Mouse (Mus musculus) adrenal gland, postnatal 4 days (tissue): ENCODE measurements around the gene Klk5. TPM values are rescaled to one million over a fixed set of nuclear protein-coding genes. Genes with fewer than 3 reads are reported as not detected.

Experiments
- DNase-seq, 2 experiments: peaks; one replicate each; pipeline ENCODE4 v3.0.0; 2021 to 2022; ENCODE audit warnings: low spot score in 2 of 2, mixed read lengths in 2 of 2
- long read RNA-seq, 2 experiments: library from polyadenylated mRNA; stranded (forward); transcript quantifications; one replicate each; pipeline ENCODE4 v2.0.0; 2021
- total RNA-seq, 2 experiments: library from RNA; stranded (reverse); gene quantifications; 2 replicates each; pipeline ENCODE4 v1.2.3; 2021

The Klk5 gene
- total RNA-seq: not detected
- long read RNA-seq, experiment 1: 0 reads
- long read RNA-seq, experiment 2: 0 reads

DNA sequence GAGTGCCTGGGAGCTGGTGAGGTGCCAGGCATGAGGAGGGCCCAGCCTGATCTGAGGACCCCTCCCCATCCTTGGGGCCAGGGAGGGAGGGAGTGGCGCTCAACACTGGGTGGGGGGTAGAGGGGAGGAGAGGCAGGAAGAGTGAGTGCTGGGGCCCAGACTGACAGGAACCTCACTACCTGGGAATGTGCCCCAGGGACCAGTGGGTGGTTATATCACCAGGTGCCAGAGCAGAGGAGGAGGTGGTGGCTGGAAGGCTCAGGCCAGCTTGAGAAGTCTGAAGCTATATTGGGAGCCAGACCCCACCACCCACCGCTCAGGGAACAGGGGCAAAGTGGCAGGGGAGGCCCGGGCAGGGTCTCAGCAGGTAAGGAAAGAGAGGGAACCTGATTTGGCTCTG is at the start of gene Klk5:
Gene Klk5, plus strand, starts transcription at position 271 of the 400 bp plus-strand sequence.
- no peak for DNase-seq

DNA sequence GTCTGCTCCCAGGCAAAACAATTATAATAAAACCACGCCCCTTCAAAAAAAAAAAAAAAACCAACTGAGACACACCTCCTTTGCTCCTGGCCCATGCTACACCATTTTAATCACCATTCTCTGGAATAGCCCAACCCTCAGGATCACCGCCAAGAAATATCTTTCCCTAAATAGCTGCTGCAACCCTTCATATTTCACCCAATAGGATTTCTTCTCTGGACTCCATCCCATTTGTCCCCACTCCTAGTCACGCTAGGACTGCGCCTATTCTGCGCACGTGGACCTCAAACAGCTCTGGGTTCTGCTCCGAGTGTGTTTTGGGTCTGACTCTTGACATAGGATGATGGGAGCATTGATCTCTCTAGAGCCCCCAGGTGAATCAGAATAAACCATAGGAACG is 45.4 kb upstream of the Klk5 start:
- no peak for DNase-seq

DNA sequence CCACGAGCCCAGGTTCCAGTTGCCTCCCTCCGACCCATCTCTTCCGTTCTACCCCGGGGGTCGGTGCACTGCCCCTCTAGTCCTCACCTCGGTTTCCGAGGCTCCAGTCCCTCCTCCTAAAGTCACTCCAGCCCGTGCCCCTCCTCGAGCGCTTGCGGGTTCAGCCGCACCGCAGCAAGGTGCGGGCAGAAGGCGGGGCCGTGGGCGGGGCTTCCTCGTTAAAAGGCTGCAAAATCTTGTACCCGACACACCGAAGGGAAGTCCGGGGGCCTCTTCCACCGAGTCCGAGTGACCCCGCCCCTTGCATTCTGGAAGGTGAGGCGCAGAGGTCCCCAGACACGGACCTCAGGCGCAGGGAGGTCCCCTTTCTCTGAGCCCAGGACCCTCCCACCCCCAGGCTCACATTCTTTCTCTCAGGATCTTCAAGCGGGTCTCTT is 44.4 kb upstream of the Klk5 start, which contains the start of gene Klk8:
Gene Klk8, plus strand, starts transcription at position 245 of the 437 bp plus-strand sequence.
- DNase-seq: no peak

DNA sequence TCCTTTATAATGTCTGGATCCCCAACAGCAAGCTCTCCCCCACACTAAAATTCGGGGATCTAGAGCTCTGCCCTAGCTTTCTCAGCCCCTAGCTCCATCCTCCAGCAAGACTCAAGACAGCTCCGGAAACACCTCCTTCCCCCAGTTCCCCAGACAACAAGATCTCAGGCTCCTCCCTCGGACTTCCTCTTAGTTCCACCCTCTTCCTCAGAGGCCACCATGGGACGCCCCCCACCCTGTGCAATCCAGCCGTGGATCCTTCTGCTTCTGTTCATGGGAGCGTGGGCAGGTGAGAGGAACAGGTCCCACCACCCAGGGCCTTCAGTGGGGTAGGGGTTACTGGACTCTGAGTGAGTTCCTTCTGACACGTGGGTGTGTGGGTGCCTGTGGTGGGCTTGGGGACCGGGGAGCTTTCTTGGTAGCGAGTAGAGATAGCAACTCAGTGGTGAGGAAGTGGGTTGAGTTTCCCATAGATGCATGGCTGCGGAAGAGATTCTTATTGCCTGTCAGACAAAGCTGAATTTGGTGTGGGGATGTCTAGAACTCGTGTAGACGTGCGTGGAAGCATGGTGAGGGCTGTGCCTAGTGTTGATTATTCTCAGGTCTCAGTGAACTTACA is 43.8 kb upstream of the Klk5 start:
- DNase-seq: no peak

DNA sequence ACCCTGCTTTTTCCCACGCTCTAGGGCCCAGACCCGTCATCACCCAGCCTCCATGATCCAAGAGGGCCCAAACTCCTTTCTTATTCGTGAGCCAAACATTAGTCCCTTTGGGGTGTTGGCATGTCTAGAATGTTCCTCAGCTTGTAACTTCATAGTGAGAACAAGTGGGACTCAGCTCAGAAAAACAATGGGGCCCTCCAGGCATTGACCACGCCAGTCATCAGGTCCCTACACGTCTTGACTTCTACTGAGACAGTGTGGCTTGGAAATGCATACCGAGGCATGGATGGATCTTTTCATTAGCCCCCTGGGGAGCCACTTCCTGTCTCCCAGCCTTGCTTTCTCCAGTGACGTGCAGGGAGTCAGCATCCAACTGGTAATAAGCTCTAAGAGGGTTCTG is 41.9 kb upstream of the Klk5 start:
- no peak for DNase-seq

DNA sequence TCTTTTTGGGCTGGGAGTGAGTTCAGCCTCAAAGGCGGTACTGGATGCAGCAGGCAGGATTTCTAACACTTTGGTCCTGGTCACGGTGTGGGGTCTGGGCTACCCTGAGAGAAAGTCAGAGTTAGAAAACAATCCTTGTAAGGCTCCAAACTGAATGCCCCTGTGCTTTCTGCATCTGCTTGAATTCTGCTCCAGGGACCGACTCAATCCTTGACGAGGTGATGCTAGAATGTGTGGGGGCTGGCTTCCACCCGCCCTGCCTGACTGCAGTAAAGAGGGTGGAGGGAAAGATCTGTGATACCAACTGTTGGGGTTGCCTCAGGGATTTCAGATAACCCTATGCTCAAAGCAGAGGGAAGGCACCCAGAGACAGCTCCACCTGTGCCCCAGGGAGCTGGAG is 30.8 kb upstream of the Klk5 start, which contains the start of gene Klk7:
Gene Klk7, plus strand, starts transcription at position 301 of the 400 bp plus-strand sequence.
- no peak for DNase-seq

DNA sequence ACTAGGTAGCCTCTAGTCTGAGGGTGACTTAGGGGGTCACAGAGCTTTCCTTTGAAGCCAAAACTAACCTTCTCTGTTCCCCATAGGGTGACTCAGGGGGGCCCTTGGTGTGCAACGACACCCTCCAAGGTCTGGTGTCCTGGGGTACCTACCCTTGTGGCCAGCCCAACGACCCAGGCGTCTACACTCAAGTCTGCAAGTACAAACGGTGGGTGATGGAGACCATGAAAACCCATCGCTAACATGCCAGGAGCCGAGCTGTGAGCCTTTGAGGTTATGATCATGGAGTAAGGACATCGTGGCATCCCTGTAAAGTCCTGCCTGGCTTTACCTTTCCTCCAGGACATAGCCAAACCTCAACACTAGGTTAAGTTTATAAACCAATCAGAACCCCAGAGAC is 26.6 kb upstream of the Klk5 start:
- no peak for DNase-seq

DNA sequence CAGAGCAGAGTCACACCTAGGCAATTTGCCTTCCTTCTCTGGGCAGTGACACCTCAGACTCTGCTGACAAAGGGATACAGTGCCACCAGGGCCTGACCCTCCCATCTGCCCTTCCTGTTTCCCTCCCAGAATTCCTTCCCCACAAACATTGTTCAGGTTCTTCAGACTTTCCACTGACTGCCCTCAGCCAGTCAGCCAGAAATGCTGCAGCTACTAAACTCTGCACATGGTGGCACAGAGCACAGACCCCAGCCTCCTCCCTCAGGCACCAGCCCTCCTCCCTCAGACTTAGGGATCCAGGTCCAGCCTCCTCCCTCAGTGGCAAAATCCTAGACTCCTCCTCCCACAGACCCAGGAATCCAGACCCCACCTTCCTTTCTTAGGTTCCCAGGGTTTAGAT is 25.0 kb upstream of the Klk5 start:
- no peak for DNase-seq

DNA sequence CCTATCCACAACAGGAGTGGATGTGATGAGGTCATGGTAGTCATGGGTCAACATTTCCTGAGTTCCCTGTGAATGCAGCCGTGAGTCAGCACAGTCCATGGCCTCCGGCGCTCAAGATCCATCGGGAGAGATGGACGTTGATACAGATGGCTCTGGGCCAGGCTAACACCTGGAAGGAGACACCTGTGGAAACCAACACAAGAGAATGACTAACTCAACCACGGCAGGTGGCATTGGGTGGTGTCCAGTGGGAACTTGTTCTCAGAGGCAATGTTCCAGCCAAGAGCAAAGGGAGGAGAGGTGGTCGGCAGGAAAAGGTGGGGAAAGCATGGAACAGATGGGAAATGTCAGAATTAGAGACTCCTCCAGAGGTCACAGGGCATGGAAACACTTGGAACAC is 20.2 kb upstream of the Klk5 start:
- DNase-seq: no peak

DNA sequence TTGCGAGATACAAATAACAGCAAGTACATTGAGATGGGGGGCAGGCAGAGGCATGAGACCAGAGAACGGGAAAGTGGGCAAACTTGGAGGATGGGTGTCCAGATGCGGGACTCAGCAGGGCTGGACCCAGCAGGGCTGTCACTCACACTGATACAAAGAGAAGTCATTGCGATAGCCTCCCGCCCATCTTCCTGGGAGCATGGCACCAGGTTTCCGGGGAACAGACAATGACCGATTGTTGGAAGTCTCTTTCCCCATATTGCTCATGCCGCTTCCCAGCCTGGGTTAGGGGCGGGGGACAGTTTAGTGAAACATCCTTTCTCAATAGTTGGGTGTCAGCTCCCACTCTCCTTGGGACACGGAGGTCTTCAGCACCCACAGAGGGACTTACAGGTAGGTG is 17.6 kb upstream of the Klk5 start, which contains the start of gene Klk6:
Gene Klk6, plus strand, starts transcription at position 301 of the 400 bp plus-strand sequence.
- no peak for DNase-seq

DNA sequence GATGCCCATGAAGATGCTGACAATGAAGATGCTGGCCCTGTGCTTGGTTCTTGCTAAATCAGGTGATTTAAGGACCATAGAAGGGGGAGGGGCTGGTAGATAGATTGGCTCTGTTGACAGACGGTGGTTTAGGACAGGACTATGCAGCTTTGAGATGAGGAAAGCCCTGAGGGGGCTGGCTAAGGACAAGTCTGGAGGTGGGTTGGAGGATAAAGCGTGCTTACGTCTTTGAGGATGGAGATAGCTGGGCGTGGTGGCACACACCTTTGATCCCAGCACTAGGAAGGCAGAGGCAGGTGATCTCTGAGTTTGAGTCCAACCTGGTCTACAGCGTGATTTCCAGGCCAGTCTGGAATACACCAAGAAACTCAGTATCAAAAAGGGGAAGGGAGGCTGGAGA is 15.7 kb upstream of the Klk5 start:
- no peak for DNase-seq

DNA sequence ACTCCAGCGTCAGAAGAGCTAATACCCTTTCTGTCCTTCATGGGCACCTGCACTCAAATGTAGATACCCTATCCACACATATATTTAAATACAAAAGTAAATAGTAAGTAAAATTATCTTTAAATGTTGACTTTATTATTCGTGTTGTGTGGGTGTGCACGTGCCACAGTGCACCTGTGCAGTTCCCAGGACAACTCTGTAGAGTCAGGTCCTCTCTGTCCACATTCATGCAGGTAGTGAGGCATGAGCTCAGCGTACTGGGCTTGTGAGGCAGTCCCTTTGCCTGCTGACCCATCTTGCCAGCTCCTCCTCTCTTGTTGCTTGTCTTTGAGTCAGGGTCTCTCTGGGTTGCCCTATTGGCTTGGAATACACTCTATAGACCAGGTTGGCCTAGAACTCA is 14.1 kb upstream of the Klk5 start:
- no peak for DNase-seq

DNA sequence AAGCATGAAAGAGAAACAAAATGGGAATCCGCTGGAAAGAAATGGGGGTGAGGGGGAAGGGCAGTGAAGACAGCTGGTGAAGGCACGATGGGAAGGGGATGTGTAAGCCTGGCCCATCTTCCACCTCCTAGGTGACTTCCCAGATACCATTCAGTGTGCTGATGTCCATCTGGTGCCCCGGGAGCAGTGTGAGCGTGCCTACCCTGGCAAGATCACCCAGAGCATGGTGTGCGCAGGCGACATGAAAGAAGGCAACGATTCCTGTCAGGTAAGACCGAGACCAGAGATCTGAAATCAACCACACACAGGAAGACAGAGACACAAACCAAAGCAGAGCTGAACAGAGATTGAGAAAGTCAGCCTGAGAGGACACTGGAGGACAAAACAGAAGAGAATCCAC is 12.8 kb upstream of the Klk5 start:
- DNase-seq: no peak

DNA sequence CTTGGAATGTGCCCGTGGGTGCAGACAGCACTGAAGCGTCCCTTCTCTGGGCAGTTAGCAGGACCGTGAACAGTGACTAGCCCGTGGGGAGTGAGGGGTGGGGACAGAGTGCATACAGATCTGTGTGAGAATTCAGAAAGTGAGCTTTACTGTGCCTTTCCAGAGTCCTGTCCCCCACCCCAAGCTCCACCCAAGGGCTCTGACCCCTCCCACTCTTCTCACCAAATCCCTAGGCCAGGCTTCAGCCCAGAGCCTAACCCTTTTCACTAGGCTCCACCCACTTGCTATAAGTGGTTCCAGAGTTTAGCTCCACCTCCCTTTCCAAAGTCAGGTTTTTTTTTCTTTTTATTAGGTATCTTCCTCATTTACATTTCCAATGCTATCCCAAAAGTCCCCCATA is 2.0 kb downstream of the Klk5 start:
- DNase-seq: no peak

DNA sequence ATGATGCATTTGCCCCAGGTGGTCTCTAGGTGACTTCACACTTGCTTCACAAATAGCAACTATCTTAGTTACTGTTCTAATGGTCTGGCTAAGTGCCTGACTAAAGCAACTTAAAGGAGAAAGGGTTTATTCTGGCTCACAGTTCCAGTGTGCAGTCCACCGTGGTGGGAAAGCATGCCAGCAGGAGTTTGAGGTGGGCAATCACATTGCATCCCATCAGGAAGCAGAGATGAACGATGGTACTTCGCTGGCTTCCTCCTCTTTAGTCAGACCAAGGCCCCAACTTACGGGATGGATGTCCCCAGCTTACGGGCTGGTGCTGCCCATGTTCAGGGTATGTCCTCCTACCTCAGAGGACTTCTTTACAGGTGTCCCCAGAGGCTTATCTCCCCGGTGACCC is 9.8 kb downstream of the Klk5 start:
- DNase-seq: no peak

DNA sequence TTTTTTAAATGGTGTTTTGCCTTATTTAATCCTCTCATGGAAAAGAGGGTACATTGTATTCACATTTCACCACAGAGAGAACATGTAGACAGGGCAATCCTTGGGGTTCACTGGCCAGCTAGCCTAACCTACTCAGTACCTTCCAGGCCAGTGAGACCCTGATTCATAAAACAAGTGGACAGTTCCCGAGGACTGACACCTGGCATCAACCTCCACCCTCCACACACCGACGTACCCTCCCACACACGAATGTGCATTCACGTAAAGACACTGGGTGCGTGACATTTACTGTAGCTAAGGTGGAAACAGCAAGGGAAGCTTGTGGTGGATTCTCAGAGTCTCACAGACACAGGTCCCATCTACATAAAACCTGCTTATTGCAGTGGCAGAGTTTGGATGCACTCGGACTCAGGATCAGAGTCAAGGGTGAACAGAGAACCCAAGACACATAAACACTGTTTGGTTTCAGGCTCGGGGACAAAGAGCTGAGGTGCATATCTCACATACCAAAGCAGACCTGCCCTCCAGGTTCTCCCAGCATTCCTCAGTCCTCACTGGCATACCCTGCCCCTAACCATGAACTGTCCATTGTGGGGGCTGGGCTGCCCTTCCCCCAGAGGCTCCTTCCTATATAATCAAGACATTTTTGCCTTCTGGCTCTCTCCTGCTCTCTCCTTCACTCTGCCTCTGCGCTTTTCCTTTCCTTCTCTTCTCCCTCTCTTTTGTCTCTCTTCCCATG is 13.0 kb downstream of the Klk5 start:
- no peak for DNase-seq

DNA sequence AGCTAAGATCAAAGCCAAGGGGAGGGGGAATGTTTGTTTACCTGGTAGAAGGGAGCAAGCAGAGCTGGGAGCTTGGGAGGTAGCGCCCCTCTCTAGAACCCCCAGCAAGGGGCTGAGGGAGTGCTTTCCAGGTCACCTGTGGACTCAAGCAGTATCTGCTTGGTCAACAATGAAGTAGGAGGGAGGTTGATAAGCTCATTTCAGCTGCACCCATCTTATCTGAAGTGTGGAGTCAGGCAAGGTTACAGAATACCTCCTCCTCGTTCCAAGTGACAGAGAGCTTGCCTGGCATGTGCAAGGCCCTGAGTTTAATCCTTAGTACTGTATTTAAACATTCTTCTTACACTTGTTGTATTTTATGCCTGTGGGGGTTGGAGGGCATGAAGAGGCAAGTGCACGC is 13.9 kb downstream of the Klk5 start:
- DNase-seq: no peak

DNA sequence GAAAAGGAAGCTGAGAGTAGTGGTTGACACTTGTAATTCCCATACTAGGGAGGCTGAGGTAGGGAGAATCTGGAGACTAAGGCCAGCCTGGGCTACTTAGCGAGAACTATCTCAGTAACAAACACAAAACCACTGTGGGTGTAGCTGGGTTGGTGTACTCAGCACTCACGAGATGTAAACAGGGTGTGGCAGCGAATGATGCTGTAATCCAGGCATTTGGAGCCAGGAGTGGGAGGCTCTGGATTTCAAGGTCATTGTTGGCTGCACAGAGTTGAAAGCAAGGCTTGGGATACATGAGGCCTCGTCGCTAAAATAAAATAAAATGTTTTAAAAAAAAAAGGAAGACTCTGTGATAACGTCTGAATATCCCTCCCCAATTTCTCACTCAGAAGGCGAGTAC is 14.5 kb downstream of the Klk5 start:
- no peak for DNase-seq

DNA sequence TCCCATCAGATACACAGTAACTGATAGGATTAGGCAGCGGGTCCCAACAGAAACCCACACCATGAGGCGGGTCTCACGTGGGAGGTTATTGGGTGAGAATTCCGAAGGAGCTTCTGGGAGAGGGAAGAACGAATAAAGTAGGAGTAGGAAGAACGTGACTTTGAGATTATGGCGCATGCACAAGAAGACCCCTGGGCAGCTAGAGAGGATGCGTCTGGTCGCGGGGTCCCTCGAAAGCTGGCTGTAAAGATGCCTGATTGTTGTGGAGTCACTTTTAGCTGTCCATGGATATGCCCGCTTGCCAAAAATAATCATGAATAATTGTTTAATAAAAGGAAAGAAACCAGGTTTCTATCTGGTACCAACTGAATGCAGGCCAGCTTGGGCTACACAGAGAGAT is 15.7 kb downstream of the Klk5 start:
- no peak for DNase-seq

DNA sequence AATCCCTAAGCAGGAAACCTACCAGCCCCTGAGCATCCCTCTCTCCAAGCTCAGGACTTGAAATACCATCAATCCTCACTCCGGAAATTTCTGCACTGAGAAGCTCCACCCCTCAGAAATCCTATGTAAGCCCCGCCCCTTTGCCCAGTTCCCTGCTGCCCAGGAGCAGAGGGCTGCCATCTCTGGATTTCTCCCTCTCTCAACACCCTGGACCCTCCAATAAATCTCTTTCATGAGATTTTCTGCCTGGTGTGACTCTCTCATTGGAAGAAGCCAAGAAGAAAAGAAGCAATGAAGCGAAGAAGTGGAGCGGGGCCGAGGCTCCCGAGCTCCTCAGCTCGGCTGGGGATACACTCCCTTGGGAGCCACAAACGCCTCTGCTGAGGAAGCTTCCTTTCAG is 18.6 kb downstream of the Klk5 start:
- DNase-seq: no peak

DNA sequence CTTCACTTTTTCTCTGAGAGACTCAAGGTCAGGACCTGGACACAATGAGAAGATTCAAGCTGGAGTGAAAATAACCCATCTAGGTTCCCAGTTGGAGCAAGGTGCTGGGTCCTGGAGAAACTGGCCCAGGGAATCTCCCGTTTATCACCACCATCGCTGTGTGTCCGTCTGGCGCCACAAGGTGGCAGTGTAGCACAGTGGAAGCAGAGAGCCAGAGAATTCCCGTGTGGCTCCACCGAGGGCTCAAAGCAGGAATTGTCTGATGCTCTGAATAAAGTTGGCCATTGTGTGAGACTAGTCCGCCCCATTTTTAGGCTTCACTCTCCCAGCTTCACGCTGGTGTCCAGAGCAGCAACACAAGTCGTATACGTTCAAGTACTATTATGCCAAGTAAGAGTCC is 31.5 kb downstream of the Klk5 start:
- peak; percentile 31 to 45 for DNase-seq

DNA sequence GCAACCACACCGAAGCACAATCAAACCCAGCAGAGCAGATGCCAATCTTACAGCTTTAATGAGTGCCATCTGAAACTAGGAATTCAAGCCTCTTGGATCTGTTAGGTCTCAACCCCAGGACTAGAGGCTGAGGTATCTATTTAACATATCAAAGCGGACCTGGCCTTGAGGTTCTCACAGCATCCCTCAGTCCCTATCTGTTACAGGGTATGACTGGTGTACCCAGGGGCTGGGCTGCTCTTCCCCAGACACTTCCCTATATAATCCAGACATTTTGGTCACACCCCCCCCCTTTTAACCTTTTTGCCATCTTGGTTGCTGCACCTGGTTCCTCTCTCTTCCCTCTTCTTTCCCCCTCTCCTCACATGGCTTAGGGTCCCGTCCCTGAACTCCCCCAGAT is 31.9 kb downstream of the Klk5 start:
- DNase-seq: no peak

DNA sequence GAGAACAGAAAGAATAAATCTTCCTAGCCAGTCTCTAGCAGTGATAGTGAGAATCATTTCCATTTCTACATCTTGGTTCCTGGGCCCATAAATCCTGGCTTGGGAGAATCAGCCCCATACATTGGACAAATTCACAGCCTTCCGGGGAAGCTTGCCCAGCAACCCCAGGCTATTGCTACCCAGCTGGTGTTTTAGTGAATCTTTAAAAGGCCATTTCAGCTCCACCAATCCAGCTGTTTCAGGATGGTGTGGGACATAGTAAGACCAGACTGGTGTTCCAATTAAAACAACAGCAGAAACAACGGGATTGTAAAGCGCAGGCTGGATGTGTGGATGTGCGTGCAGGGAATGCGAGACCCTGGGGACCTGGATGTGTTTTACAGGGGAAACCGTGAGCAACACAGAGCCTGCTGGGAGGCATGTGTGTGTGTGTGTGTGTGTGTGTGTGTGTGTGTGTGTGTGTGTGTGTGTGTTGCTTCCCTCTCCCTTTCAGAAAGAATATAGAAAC is 33.2 kb downstream of the Klk5 start:
- no peak for DNase-seq
